Mouse (Mus musculus) CD4-positive helper T cell, adult 2 months (primary cell): ENCODE data around the gene Gli2.

Experiments used
- DNase-seq: peaks from one replicate; pipeline ENCODE4 v3.0.0-alpha.2; 2012; ENCODE audit warnings: low read depth, missing footprints, low spot score

Gli2 gene

DNA sequence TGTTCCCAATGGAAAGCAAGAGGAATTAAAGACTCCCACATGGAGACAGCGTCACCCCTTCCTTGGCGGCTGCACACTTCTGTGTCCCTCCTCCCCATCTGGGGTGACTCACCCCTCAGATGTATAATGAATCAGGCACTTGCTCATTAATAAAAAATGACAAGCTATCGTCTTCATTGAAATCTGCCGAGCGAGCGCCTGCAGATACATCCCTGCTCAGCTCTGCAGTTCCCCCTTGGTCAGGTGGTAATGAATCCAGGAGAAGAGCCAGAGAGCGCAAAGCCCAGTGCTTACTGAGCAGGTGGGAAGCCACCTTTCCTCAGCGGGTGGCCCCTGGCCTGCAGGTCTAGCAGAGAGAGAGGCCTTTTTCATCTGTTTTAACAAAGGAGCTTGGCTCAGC is 112.1 kb downstream of the Gli2 start:
- DNase-seq, result no peak

GRCm38 (mm10) chr1:118940269-118940840 is 113.1 kb downstream of the Gli2 start:
- DNase-seq, result no peak

GRCm38 (mm10) chr1:118938206-118938605 is 115.2 kb downstream of the Gli2 start:
- DNase-seq, result no peak

GRCm38 (mm10) chr1:118936108-118936507 is 117.3 kb downstream of the Gli2 start:
- no peak for DNase-seq

- no peak for DNase-seq
These were observed 117.9 kb downstream of the Gli2 start for GRCm38 (mm10) chr1:118935518-118935917.

DNA sequence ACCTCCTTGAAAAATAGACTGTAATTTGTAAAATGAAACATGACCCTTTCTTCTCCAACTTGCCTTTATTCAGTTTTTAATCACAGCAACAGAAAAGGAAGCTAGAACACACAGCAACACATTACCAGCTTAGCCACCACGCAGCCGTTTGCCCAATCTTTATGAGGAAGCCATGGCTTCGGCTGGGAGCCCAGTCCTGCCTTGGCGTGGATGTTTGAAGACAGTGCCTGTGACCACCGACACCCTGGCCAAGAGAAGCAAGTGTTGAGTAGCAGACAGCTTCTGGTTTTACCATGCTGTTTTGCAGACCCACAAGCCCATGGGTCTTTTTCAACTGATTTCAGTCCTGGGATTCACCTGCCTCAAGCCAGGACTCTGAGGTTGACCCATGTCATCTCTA is 121.3 kb downstream of the Gli2 start:
- no peak for DNase-seq

DNA sequence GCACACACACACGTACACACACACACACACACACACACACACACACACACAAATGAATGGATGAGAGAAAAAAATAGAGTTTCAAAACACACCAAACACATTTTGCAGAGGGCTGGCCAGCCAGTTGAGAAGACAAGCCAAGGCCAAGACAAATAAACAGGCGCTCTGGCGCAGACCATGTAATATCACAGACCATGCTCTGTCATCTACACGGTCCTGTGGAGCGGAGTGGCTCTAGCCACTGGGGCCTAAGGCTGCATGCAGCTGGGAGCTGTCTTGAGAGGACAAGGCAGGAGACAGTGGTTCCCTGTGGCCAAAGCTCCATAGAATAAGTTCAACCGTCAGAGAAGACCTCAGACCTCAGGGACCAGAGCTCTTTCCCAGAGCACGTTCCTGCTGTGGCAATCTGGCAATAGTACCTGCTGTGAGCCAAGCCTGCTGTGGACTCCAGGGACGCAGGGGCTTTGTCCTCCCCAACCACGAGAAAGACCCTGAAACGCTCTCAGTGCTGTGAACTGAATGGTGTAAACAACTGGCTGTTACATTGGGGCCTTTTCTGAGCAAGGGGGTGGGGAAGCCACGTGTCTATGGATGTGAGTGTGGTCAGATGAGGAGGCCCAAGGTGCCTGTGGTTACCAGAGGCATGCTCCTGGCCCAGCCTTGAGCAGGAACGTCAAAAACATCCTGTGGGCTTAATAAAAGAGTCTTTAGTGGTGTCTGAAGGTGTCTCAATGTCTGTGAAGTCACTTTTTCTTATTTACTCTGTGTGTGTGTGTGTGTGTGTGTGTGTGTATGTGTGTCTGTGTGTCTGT is 125.7 kb downstream of the Gli2 start:
- DNase-seq, result no peak

GRCm38 (mm10) chr1:118926556-118926955 is 126.9 kb downstream of the Gli2 start:
- no peak for DNase-seq

DNA sequence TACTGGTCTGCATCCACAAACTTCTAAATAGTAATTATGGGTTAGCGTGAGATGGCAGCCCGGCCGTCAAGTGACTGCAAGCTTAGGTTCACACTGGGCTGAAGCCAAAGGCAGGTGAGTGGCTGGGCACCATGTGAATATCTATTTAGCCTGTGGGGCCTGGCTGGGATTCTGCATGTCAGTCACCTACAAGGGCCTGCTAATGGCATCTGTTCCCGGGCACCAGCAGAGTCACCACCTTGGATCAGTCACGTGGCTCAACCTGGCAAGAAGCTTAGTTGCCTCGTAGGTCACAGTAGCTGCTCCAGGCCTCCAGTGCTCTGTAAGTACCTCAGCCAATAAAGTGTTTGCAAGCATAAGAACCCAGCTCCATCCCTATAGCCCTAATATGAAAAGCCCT is 131.2 kb downstream of the Gli2 start:
- no peak for DNase-seq

GRCm38 (mm10) chr1:118917520-118918220 is 135.7 kb downstream of the Gli2 start:
- no peak for DNase-seq

- DNase-seq, result no peak
These were observed 136.8 kb downstream of the Gli2 start for GRCm38 (mm10) chr1:118916477-118917075.

DNA sequence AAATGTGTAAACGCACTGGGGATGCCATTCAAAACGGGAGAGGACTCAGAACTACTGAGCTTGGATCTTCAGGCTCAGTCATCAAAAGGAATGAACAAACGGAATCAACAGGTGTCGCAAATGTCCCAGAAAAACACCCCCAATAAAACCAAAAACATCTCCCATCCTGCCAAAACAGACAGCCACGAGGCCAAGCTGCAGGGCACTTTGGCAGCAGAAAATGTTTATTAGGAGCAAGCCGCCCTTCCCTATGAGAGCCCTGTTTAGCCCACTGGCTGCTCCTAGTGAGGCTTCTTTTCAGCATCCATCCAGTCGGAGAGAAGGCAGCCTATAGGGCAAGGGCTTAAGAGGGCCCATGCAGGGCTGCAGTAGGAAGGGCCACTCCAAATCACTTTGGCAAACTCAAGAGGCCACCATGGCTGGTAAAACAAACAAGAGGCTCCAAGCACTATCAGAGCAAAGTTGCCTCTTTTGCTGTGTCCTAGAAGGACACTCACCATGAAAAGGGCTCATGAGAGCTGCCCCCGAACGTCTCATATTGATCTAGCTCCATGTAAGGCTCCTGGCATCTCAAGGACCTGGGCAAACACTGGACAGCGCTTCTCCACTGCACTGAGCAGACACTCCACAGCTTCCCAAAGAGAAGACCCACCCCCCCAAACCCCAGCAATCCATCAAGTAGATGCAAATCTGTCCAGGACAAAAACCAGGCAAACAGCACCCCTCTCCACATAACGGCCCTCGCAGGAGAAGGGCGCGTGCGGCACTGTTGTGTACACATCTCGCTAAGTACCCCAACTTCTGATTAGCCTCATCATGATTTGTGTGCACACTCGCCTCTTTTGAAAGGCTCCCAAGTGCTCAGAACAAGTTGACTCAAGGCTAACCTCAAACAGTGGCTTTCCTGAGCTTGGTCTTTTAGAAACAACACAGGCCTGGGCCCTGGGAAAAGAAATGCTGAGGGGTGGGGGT is 139.7 kb downstream of the Gli2 start:
- DNase-seq, result no peak

- DNase-seq, result no peak
These were observed 140.5 kb downstream of the Gli2 start for GRCm38 (mm10) chr1:118912929-118913328.

GRCm38 (mm10) chr1:118911427-118911727 is 142.0 kb downstream of the Gli2 start:
- no peak for DNase-seq

- no peak for DNase-seq
These were observed 142.6 kb downstream of the Gli2 start for GRCm38 (mm10) chr1:118910693-118911426.

DNA sequence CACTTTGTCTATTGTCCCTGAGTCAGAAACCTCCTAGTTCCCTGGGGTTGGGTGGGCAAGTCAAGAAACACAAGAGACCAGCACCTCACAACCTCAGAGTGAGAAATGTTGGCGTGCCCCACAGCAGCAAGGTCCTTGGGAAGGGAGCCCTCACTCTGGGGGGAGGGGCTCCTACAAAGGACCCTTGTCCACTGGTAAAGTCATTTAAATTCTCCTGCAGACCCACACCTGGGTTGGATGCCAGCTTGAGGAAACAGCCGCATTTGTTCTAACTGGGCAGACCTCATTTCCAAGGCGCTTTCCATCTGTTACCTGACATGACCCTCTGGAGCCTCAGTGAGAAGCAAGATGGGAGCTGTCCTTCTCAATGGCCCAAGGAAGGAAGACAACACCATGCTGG is 144.4 kb downstream of the Gli2 start:
- DNase-seq, result no peak

- DNase-seq, result no peak
These were observed 145.8 kb downstream of the Gli2 start for GRCm38 (mm10) chr1:118907574-118907973.

GRCm38 (mm10) chr1:118905319-118905718 is 148.1 kb downstream of the Gli2 start:
- no peak for DNase-seq

GRCm38 (mm10) chr1:118904909-118905308 is 148.5 kb downstream of the Gli2 start:
- no peak for DNase-seq

GRCm38 (mm10) chr1:118904431-118904830 is 149.0 kb downstream of the Gli2 start:
- no peak for DNase-seq

- DNase-seq, result no peak
These were observed 149.7 kb downstream of the Gli2 start for GRCm38 (mm10) chr1:118903742-118904141.
